Mouse (Mus musculus): ENCODE measurements around the gene Hist1h2bq. TPM values are rescaled to one million over a fixed set of nuclear protein-coding genes. Genes with fewer than 3 reads are reported as not detected.
"Not testable (repeated sequence)": the region's sequence is repeated elsewhere in the genome, so short reads cannot be mapped to it uniquely, and the experiment has no call there.

Hist1h2bq gene
- polyA plus RNA-seq, 1 experiment from 2014 or later = 7.9 TPM

DNA sequence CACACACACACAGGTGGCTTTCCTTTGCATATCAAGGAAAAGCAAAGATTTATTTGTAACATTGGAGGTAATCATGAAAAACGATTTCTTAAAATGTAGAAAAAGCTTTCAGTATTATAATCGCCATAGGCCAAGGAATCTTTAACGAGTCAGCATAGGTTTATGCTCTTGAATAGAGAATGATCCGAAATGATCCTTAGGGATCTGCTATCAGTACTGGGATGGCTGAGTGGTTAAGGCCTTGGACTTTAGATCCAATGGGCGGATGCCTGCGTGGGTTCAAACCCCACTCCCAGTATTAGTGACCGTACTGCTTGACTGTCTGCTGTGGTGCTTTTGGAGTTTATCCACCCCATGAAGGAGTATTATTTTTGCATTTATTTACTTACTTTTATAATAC lies 14.4 kb downstream of the Hist1h2bq start:
- Histone ChIP-seq H3K9me3 (ENCODE audit: control insufficient read depth, low read length) (no peaks in the 10 kb centered on the region), H3K36me3 (ENCODE audit: control insufficient read depth, insufficient read depth) (no peaks in the 10 kb centered on the region), H3K9ac (replicated peaks; ENCODE audit: low read depth, low read length) (no peak overlapping the region), H3K27me3 (replicated peaks; ENCODE audit: control insufficient read depth, insufficient read depth, low read length) (no peaks in the 10 kb centered on the region), H3K4me2 (ENCODE audit: low read length) (no peak overlapping the region), H3K4me1 (replicated peaks; ENCODE audit: control insufficient read depth, insufficient read depth, low read length) (peaks cover 4% of the 10 kb centered on the region; the same call in 1 of the 2 replicates), H3K4me3 (replicated peaks; ENCODE audit: low read length) (no peak overlapping the region), H3K27ac (ENCODE audit: low read length) (no peak overlapping the region)
- WGBS = 89% methylated on average over 7 of the region's 7 CpGs
- no peak for ATAC-seq

DNA sequence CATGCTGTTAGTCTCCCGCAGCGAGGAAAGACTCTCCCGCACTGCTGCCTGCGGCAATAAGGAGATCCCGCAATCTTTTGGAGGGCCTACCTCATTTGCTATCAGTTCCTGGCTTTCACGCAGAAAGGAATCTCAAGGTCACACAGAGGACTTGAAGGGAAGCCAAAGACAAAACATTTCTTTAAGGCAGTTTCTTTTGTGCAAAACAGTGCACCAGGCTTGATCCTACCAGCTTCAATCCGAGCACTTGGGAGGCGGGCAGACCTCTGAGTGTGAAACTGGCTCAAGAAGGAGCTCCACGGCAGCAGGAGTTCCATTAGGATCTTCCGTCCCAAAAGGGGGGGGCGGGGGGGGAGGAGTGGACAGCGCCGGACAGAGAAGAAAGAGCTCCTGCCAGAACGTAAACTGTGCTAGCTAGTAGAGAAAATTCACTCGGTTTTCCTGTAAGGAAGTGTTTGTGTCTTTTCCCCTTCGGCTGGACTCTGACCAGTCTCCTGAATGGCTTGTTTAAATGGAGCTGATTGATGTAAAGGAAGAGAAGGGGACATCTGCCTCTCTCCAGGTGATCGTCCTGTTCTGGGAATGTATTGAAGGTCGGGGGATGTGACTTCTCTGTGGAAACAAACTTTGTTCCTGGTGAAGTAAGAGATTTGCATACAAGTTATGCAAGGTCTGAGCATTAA lies 19.3 kb downstream of the Hist1h2bq start:
- ATAC-seq = no peak
- no peak overlapping the region for H3K9ac ChIP-seq (replicated peaks; ENCODE audit: low read depth, low read length)
- no peaks in the 10 kb centered on the region for H3K27me3 ChIP-seq (replicated peaks; ENCODE audit: control insufficient read depth, insufficient read depth, low read length)
- H3K4me1 ChIP-seq (replicated peaks; ENCODE audit: control insufficient read depth, insufficient read depth, low read length) = peaks cover 17% of the 10 kb centered on the region
- 7% methylated on average over 18 of the region's 18 CpGs for WGBS
- H3K4me2 ChIP-seq (ENCODE audit: low read length) = peak overlapping the region; percentile 29; the same call in 1 of the 2 replicates
- no peaks in the 10 kb centered on the region for H3K9me3 ChIP-seq (ENCODE audit: control insufficient read depth, low read length)
- no peak overlapping the region for H3K27ac ChIP-seq (ENCODE audit: low read length)
- H3K36me3 ChIP-seq (ENCODE audit: control insufficient read depth, insufficient read depth) = no peaks in the 10 kb centered on the region
- H3K4me3 ChIP-seq (replicated peaks; ENCODE audit: low read length) = no peak overlapping the region

DNA sequence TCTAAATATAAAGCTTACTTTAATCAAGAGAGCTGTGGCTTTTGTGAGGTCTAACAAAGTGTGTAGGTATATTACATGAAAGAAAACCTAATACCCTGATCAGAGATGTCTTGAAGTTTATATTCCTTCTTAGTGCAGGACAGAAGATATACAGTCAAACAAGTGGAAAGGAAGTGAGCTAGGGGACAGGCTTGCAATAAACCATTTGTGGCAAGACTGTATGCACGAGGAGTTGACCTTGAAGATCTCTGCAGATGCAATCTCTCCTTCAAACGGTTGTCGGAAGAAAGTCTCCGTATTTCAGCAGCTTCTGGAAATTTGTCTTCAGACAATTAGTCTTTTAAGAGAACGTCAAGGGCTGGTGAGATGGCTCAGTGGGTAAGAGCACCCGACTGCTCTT lies 20.1 kb downstream of the Hist1h2bq start:
- no peaks in the 10 kb centered on the region for H3K36me3 ChIP-seq (ENCODE audit: control insufficient read depth, insufficient read depth)
- H3K4me1 ChIP-seq (replicated peaks; ENCODE audit: control insufficient read depth, insufficient read depth, low read length) = peaks cover 18% of the 10 kb centered on the region
- H3K9ac ChIP-seq (replicated peaks; ENCODE audit: low read depth, low read length) = no peak overlapping the region
- H3K27me3 ChIP-seq (replicated peaks; ENCODE audit: control insufficient read depth, insufficient read depth, low read length) = no peaks in the 10 kb centered on the region
- H3K4me2 ChIP-seq (ENCODE audit: low read length) = no peak overlapping the region
- H3K9me3 ChIP-seq (ENCODE audit: control insufficient read depth, low read length) = no peaks in the 10 kb centered on the region
- 62% methylated on average over 6 of the region's 6 CpGs for WGBS
- no peak overlapping the region for H3K4me3 ChIP-seq (replicated peaks; ENCODE audit: low read length)
- no peak overlapping the region for H3K27ac ChIP-seq (ENCODE audit: low read length)
- no peak for ATAC-seq

DNA sequence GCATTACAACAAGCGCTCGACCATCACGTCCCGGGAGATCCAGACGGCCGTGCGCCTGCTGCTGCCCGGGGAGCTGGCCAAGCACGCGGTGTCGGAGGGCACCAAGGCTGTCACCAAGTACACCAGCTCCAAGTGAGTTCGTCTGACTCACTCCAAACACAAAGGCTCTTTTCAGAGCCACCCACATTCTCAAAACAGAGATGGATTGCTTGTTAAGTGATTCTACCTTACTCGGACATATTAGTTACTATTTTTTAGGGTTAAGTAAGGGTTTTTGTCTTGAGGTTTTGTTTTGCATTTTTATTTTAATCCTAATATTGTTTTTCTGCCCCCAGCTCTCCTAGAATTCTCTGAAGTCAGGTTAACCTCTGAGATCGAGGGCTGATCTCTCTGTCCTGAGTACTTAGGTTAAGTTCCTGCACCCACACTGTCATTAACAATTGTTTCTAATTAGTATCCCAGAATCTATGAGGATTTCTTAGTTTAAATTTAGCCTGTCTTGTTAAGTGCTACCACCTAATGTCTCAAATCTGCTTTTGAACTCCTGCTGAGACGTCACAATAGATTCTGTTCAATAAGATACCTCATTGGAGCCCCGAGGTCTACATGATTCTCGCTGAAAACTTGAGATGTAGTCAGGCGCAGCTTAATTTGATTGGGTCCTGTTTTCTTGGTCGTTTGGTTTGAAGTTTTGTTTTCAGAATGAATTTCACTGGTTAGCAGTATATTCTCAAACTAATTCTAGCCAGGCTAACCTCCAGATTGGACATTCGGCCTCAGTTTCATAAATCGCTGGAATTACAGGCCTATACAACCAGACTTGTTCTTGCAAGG lies 22.0 kb downstream of the Hist1h2bq start:
- peak; percentile 19 for ATAC-seq
- no peak overlapping the region; the same call in 1 of the 2 replicates for H3K9ac ChIP-seq (replicated peaks; ENCODE audit: low read depth, low read length)
- H3K27ac ChIP-seq (ENCODE audit: low read length) = peak overlapping the region; percentile 63
- no peaks in the 10 kb centered on the region for H3K9me3 ChIP-seq (ENCODE audit: control insufficient read depth, low read length)
- no peaks in the 10 kb centered on the region for H3K36me3 ChIP-seq (ENCODE audit: control insufficient read depth, insufficient read depth)
- H3K4me1 ChIP-seq (replicated peaks; ENCODE audit: control insufficient read depth, insufficient read depth, low read length) = peaks cover 28% of the 10 kb centered on the region
- H3K4me3 ChIP-seq (replicated peaks; ENCODE audit: low read length) = peak overlapping the region; percentile 28
- H3K27me3 ChIP-seq (replicated peaks; ENCODE audit: control insufficient read depth, insufficient read depth, low read length) = no peaks in the 10 kb centered on the region
- 8% methylated on average over 14 of the region's 21 CpGs for WGBS
- peak overlapping the region; percentile 48 for H3K4me2 ChIP-seq (ENCODE audit: low read length)

DNA sequence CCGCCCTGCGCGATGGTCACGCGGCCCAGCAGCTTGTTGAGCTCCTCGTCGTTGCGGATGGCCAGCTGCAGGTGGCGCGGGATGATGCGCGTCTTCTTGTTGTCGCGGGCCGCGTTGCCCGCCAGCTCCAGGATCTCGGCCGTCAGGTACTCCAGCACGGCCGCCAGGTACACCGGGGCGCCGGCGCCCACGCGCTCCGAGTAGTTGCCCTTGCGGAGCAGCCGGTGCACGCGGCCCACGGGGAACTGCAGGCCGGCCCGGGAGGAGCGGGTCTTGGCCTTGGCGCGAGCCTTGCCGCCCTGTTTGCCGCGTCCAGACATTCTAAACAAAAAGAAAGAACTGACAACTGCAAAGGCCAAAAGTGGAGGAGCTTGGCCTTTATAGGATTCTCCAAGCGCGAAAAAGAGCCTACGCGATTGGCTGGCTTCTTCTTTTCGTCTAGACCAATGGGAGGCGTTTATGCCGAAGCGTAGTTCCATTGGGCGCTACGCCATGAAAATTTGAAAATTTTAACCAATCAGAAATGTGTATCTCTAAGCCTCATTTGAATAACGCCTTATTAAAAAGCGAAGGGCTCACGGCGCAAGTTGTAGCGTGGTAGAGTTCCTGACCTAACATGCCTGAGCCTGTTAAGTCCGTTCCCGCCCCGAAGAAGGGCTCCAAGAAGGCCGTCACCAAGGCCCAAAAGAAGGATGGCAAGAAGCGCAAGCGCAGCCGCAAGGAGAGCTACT lies 22.9 kb downstream of the Hist1h2bq start, which contains the start of the genes Hist1h2an and Hist1h2bp:
Gene Hist1h2an, minus strand, starts transcription at position 320 of the 731 bp plus-strand sequence.
Gene Hist1h2bp, plus strand, starts transcription at position 563 of the 731 bp plus-strand sequence.
- peaks cover 36% of the 10 kb centered on the region for H3K4me1 ChIP-seq (replicated peaks; ENCODE audit: control insufficient read depth, insufficient read depth, low read length)
- not testable (repeated sequence) for H3K36me3 ChIP-seq (ENCODE audit: control insufficient read depth, insufficient read depth); H3K27me3 ChIP-seq (replicated peaks; ENCODE audit: control insufficient read depth, insufficient read depth, low read length); H3K9me3 ChIP-seq (ENCODE audit: control insufficient read depth, low read length)
- peak within 1 kb of the TSS; percentile 52 for H3K9ac ChIP-seq (replicated peaks; ENCODE audit: low read depth, low read length)
- under 1% methylated on average over 32 of the region's 63 CpGs for WGBS
- ATAC-seq = peak; percentile 91
- H3K4me3 ChIP-seq (replicated peaks; ENCODE audit: low read length) = peak within 1 kb of the TSS; percentile 44
- H3K27ac ChIP-seq (ENCODE audit: low read length) = peak within 1 kb of the TSS; percentile 74
- peak within 1 kb of the TSS; percentile 57 for H3K4me2 ChIP-seq (ENCODE audit: low read length)

DNA sequence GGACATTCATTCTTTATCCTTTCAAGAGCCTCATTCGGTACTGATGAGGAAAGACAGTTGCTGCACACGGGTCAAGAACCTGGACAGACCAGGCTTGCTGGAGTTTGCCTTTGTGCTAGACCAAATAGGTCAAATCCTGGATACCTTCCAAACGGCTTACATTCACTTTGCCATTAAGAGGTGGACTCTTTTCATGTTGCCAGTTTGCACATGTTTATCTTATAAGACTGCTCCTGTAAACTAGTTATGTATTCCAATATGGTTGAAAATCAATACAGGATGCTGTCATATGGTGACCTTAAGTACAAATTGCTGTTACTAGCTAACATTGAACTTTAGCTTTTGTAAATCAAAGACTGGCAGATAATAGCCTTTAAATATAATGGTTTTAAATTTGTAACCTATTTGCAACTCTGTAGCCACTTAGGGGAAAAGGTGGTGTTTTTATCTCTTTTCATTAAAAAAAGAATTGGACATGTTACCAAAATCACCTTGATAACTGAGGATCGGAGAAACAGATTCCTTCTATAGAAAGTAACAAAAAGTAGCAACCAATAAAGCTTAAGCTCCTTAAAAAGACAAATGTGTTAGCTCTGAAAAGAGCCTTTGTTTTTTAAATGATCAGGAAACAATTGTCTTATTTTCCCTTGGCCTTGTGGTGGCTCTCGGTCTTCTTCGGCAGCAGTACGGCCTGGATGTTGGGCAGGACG lies 23.7 kb downstream of the Hist1h2bq start:
- H3K9me3 ChIP-seq (ENCODE audit: control insufficient read depth, low read length) = no peaks in the 10 kb centered on the region
- H3K27me3 ChIP-seq (replicated peaks; ENCODE audit: control insufficient read depth, insufficient read depth, low read length) = no peaks in the 10 kb centered on the region
- H3K4me1 ChIP-seq (replicated peaks; ENCODE audit: control insufficient read depth, insufficient read depth, low read length) = peaks cover 36% of the 10 kb centered on the region
- ATAC-seq = no peak
- H3K9ac ChIP-seq (replicated peaks; ENCODE audit: low read depth, low read length) = peak overlapping the region; percentile 52
- H3K4me3 ChIP-seq (replicated peaks; ENCODE audit: low read length) = peak overlapping the region; percentile 44
- peak overlapping the region; percentile 57 for H3K4me2 ChIP-seq (ENCODE audit: low read length)
- no peaks in the 10 kb centered on the region for H3K36me3 ChIP-seq (ENCODE audit: control insufficient read depth, insufficient read depth)
- 2% methylated on average over 8 of the region's 8 CpGs for WGBS
- H3K27ac ChIP-seq (ENCODE audit: low read length) = peak overlapping the region; percentile 66

DNA sequence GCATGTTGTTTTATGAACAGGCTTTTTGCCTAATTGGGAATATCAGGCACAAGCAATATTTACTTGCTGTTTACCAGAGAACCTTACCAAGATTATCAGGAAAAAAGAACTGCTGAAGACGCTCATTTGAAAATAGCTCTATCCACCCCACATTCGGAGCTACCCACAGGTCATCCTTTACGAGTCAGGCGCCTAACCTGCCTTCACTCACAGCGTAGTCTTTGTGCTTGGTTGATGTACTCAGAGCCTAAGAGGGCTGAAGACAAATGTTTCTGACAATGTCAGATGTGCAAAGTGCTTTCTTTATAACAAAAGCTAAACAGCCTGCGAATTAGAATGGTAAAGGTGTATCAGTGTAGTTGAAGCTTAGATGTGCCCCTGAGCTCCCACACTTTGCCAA lies 25.7 kb downstream of the Hist1h2bq start:
- 25% methylated on average over 6 of the region's 6 CpGs for WGBS
- no peaks in the 10 kb centered on the region for H3K9me3 ChIP-seq (ENCODE audit: control insufficient read depth, low read length)
- no peak overlapping the region for H3K4me3 ChIP-seq (replicated peaks; ENCODE audit: low read length)
- no peaks in the 10 kb centered on the region for H3K36me3 ChIP-seq (ENCODE audit: control insufficient read depth, insufficient read depth)
- H3K9ac ChIP-seq (replicated peaks; ENCODE audit: low read depth, low read length) = no peak overlapping the region
- peaks cover 42% of the 10 kb centered on the region for H3K4me1 ChIP-seq (replicated peaks; ENCODE audit: control insufficient read depth, insufficient read depth, low read length)
- no peak for ATAC-seq
- no peaks in the 10 kb centered on the region for H3K27me3 ChIP-seq (replicated peaks; ENCODE audit: control insufficient read depth, insufficient read depth, low read length)
- H3K27ac ChIP-seq (ENCODE audit: low read length) = peak overlapping the region; percentile 72
- H3K4me2 ChIP-seq (ENCODE audit: low read length) = no peak overlapping the region; the same call in 1 of the 2 replicates

DNA sequence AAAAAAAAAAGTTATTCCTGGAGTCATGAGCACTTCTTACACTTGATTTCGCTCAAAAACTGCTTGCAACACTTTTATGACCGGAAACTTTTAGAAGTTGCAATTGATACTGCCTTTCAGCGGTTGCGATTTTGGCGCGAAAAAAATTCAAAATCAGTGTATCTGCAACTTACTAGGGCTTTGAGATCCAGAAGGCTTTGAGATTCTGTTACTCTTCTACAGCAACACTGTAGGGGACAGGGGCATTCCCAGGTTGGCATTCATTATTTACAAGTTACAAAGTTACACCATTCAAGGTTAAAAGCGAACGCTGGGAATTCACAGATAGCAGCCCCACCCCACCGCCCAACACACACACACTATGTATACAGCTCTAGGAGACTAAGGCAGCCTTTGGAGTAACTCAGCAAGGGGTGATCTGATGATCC lies 26.2 kb downstream of the Hist1h2bq start:
- peak overlapping the region; percentile 72 for H3K27ac ChIP-seq (ENCODE audit: low read length)
- H3K9ac ChIP-seq (replicated peaks; ENCODE audit: low read depth, low read length) = no peak overlapping the region
- H3K4me1 ChIP-seq (replicated peaks; ENCODE audit: control insufficient read depth, insufficient read depth, low read length) = peaks cover 45% of the 10 kb centered on the region
- no peaks in the 10 kb centered on the region for H3K27me3 ChIP-seq (replicated peaks; ENCODE audit: control insufficient read depth, insufficient read depth, low read length)
- under 1% methylated on average over 9 of the region's 9 CpGs for WGBS
- no peaks in the 10 kb centered on the region for H3K9me3 ChIP-seq (ENCODE audit: control insufficient read depth, low read length)
- ATAC-seq = no peak
- no peaks in the 10 kb centered on the region for H3K36me3 ChIP-seq (ENCODE audit: control insufficient read depth, insufficient read depth)
- H3K4me3 ChIP-seq (replicated peaks; ENCODE audit: low read length) = peak overlapping the region; percentile 41
- peak overlapping the region; percentile 56 for H3K4me2 ChIP-seq (ENCODE audit: low read length)

Data from forebrain, embryonic 16.5 days (tissue).